Mouse (Mus musculus) kidney, embryonic 14.5 days (tissue): ENCODE results near the gene 1700001F09Rik. TPM values are rescaled to one million over a fixed set of nuclear protein-coding genes. Genes with fewer than 3 reads are reported as not detected.
"Not testable (repeated sequence)": the region's sequence is repeated elsewhere in the genome, so short reads cannot be mapped to it uniquely, and the experiment has no call there.

Source experiments
- ATAC-seq: fragments of 200-750 bp; cut with Nextera tagmentation; 2 replicates; pipeline ENCODE4 v1.8.0; 2017; ENCODE audit warnings: moderate number of reproducible peaks, mild to moderate bottlenecking, moderate TSS enrichment, moderate library complexity; ENCODE audit not compliant: low FRiP score, low TSS enrichment
- H3K27ac ChIP-seq: fragments of 300-500 bp; sonication (generic); 2 replicates; pipeline ENCODE4 v1.5.1; 2014; ENCODE audit warnings: low read depth, mild to moderate bottlenecking, low read length, moderate library complexity, mixed read lengths
- H3K27me3 ChIP-seq: fragments of 300-500 bp; sonication (generic); 2 replicates; pipeline ENCODE4 v1.6.1; 2014; ENCODE audit warnings: mild to moderate bottlenecking, low read length; ENCODE audit not compliant: control insufficient read depth, insufficient read depth
- H3K36me3 ChIP-seq: fragments of 300-500 bp; sonication (generic); 2 replicates; pipeline ENCODE4 v1.6.1; 2014; ENCODE audit warnings: low read length, mixed read lengths; ENCODE audit not compliant: control insufficient read depth, insufficient read depth
- H3K4me1 ChIP-seq: fragments of 300-500 bp; sonication (generic); 2 replicates; pipeline ENCODE4 v1.6.1; 2014; ENCODE audit warnings: low read length, mixed read lengths; ENCODE audit not compliant: control insufficient read depth, insufficient read depth
- H3K4me2 ChIP-seq: fragments of 300-500 bp; sonication (generic); replicated peaks from 2 replicates; pipeline ENCODE4 v1.6.1; 2014; ENCODE audit warnings: low read depth, mild to moderate bottlenecking, low read length
- H3K4me3 ChIP-seq: fragments of 300-500 bp; sonication (generic); 2 replicates; pipeline ENCODE4 v1.5.1; 2014; ENCODE audit warnings: mild to moderate bottlenecking, low read length
- H3K9ac ChIP-seq: fragments of 300-500 bp; sonication (generic); 2 replicates; pipeline ENCODE4 v1.6.1; 2014; ENCODE audit warnings: low read depth, mild to moderate bottlenecking, low read length, moderate library complexity
- H3K9me3 ChIP-seq: fragments of 300-500 bp; sonication (generic); 2 replicates; pipeline ENCODE4 v1.6.1; 2016; ENCODE audit warnings: low read length; ENCODE audit not compliant: control insufficient read depth
- WGBS: fragments of 180-500 bp; shearing (Covaris S2); extraction: QIAGEN DNeasy Blood & Tissue Kit; methylation state at CpG from one replicate; pipeline ENCODE4 v1.1.7; 2014; 5-methylcytosine and 5-hydroxymethylcytosine counted together
- polyA plus RNA-seq: library from polyadenylated mRNA; unstranded; fragments of >200 nt; fragmentation: Nextera tagmentation; extraction: Ambion mirVana; gene quantifications from 2 replicates; pipeline ENCODE4 v1.2.1, GENCODE M21; 2014

The 1700001F09Rik gene
- polyA plus RNA-seq, 1 experiment from 2014 or later, result not detected

- H3K9me3 ChIP-seq, H3K36me3 ChIP-seq, H3K27ac ChIP-seq, H3K4me2 ChIP-seq, H3K9ac ChIP-seq, ATAC-seq, H3K4me3 ChIP-seq, H3K4me1 ChIP-seq, H3K27me3 ChIP-seq: not testable (repeated sequence)
- WGBS, result 84% methylated on average over 3 of the region's 3 CpGs
Measured at GRCm38 (mm10) chr14:43293503-43293902, 54.1 kb downstream of the 1700001F09Rik start, which contains the start of gene Gm8127. Gene Gm8127 (minus strand): TSS chr14:43293832.

Other genes starting within 250 kb of the 1700001F09Rik start
- gene Gm8104, start 247.2 kb downstream of the 1700001F09Rik start, polyA plus RNA-seq, result 0.10 and 0.12 TPM in 2 replicates
- not detected in 2 replicates for gene Gm7233, start 167.9 kb downstream of the 1700001F09Rik start, polyA plus RNA-seq
- gene Gm8122, start 112.5 kb downstream of the 1700001F09Rik start, polyA plus RNA-seq, result not detected in 2 replicates
- not detected in 2 replicates for gene Gm8126, start 89.2 kb downstream of the 1700001F09Rik start, polyA plus RNA-seq
- gene Gm9732, start 72.8 kb downstream of the 1700001F09Rik start, polyA plus RNA-seq, result not detected in 2 replicates
- gene Gm8127, start 54.0 kb downstream of the 1700001F09Rik start, polyA plus RNA-seq, result not detected in 2 replicates
- not detected in 2 replicates for gene Gm8138, start 68.5 kb upstream of the 1700001F09Rik start, polyA plus RNA-seq
- gene Gm5799, start 195.8 kb upstream of the 1700001F09Rik start, polyA plus RNA-seq, result not detected in 2 replicates
- not detected in 2 replicates for gene Gm17654, start 231.3 kb upstream of the 1700001F09Rik start, polyA plus RNA-seq